Comparison of ENCODE assay signal across 7 mouse cellular contexts in genomic region chr19:47314076-47314941, GRCm38 (mm10).
A peak's percentile ranks its signal among the peaks of the same experiment; 100 is the strongest.
DNase-seq lines count a peak whose midpoint lies in the region; ATAC-seq and TF ChIP-seq lines count a peak whose summit lies in the region.

No protein-coding gene starts in this region.

- H3K9ac ChIP-seq in hindbrain, embryonic 15.5 days: peak overlapping the region; percentile 15
- H3K9ac ChIP-seq in liver, embryonic 12.5 days: peak overlapping the region; percentile 47
- peak overlapping the region; percentile 66 for H3K9ac ChIP-seq in neural tube, embryonic 12.5 days

- 5% methylated on average over 49 of the region's 49 CpGs for WGBS in hindbrain, embryonic 15.5 days
- 16% methylated on average over 46 of the region's 49 CpGs for WGBS in liver, embryonic 12.5 days (ENCODE audit: insufficient replicate concordance)
- 5% methylated on average over 49 of the region's 49 CpGs for WGBS in neural tube, embryonic 12.5 days

- peak; percentile 85 for DNase-seq in Muller cell, postnatal 12 days (ENCODE audit: inconsistent ontology term)
- DNase-seq in gastrocnemius, postnatal 10 days: peak; percentile 72
- no peak for DNase-seq in cerebellum, postnatal 36 days

- no peaks in the 10 kb centered on the region for H3K36me3 ChIP-seq in hindbrain, embryonic 15.5 days
- H3K36me3 ChIP-seq in liver, embryonic 12.5 days: no peaks in the 10 kb centered on the region
- no peaks in the 10 kb centered on the region for H3K36me3 ChIP-seq in neural tube, embryonic 12.5 days

- H3K4me2 ChIP-seq in hindbrain, embryonic 15.5 days: peak overlapping the region; percentile 42
- peak overlapping the region; percentile 60 for H3K4me2 ChIP-seq in liver, embryonic 12.5 days
- H3K4me2 ChIP-seq in neural tube, embryonic 12.5 days (replicated peaks): peak overlapping the region; percentile 66

- ATAC-seq in hindbrain, embryonic 15.5 days (ENCODE audit: low FRiP score, low read depth): peak; percentile 46; the same call in 1 of the 2 replicates
- 0 out of 2 replicates have a peak, but pooled peaks have one; percentile 16 for ATAC-seq in liver, embryonic 12.5 days
- peak; percentile 59; the same call in 1 of the 2 replicates for ATAC-seq in neural tube, embryonic 12.5 days (ENCODE audit: low FRiP score, low read depth)

- no peaks in the 10 kb centered on the region for H3K9me3 ChIP-seq in hindbrain, embryonic 15.5 days
- no peaks in the 10 kb centered on the region for H3K9me3 ChIP-seq in liver, embryonic 12.5 days (replicated peaks)
- no peaks in the 10 kb centered on the region for H3K9me3 ChIP-seq in neural tube, embryonic 12.5 days

- H3K4me3 ChIP-seq in bone marrow macrophage, adult 2 months (ENCODE audit: insufficient read depth, low read length): peak overlapping the region; percentile 63
- H3K4me3 ChIP-seq in hindbrain, embryonic 15.5 days: peak overlapping the region; percentile 17
- H3K4me3 ChIP-seq in liver, embryonic 12.5 days: peak overlapping the region; percentile 38
- peak overlapping the region; percentile 34 for H3K4me3 ChIP-seq in neural tube, embryonic 12.5 days

- H3K27ac ChIP-seq in bone marrow macrophage, adult 2 months (ENCODE audit: insufficient read depth, low read depth, low read length): peak overlapping the region; percentile 46
- H3K27ac ChIP-seq in hindbrain, embryonic 15.5 days (replicated peaks): peak overlapping the region; percentile 43
- peak overlapping the region; percentile 69 for H3K27ac ChIP-seq in liver, embryonic 12.5 days
- H3K27ac ChIP-seq in neural tube, embryonic 12.5 days: peak overlapping the region; percentile 11

- no peak for TF ChIP-seq CTCF in bone marrow macrophage, adult 2 months (IDR thresholded peaks at IDR 0.05; ENCODE audit: low read depth, low read length)

- peaks cover 22% of the 10 kb centered on the region for H3K4me1 ChIP-seq in bone marrow macrophage, adult 2 months (ENCODE audit: control insufficient read depth, insufficient read depth, low read length)
- H3K4me1 ChIP-seq in hindbrain, embryonic 15.5 days (replicated peaks): peaks cover 45% of the 10 kb centered on the region
- H3K4me1 ChIP-seq in liver, embryonic 12.5 days: peaks cover 22% of the 10 kb centered on the region
- H3K4me1 ChIP-seq in neural tube, embryonic 12.5 days: peaks cover 51% of the 10 kb centered on the region

- H3K27me3 ChIP-seq in hindbrain, embryonic 15.5 days: peaks cover 9% of the 10 kb centered on the region; the same call in 1 of the 2 replicates
- peaks cover 30% of the 10 kb centered on the region for H3K27me3 ChIP-seq in liver, embryonic 12.5 days (replicated peaks)
- H3K27me3 ChIP-seq in neural tube, embryonic 12.5 days (replicated peaks): no peaks in the 10 kb centered on the region

- peak; percentile 72; the same call in 1 of the 2 replicates for TF ChIP-seq POLR2A in bone marrow macrophage, adult 2 months (IDR thresholded peaks at IDR 0.05; ENCODE audit: borderline replicate concordance, low read depth, low read length)

Comparison
In these comparisons a context has a peak if more than half of its experiments do, and no peak if none do; other contexts are left out.
1. DNase-seq: peak in Muller cell, postnatal 12 days (single experiment) and gastrocnemius, postnatal 10 days (single experiment); none in cerebellum, postnatal 36 days (0 of 2).
2. H3K27ac ChIP-seq: peak in every context shown above with its lines; median percentile 69 in liver, embryonic 12.5 days; 46 in bone marrow macrophage, adult 2 months; 43 in hindbrain, embryonic 15.5 days; 11 in neural tube, embryonic 12.5 days.
3. H3K9ac ChIP-seq: peak in every context shown above with its lines; median percentile 66 in neural tube, embryonic 12.5 days; 47 in liver, embryonic 12.5 days; 15 in hindbrain, embryonic 15.5 days.
4. Peak in every context shown above with its lines, with median percentiles within 50 percentile points of each other: H3K4me3 ChIP-seq, ATAC-seq and H3K4me2 ChIP-seq.